Comparison of ENCODE assay signal across 8 mouse cellular contexts in the genomic region with DNA sequence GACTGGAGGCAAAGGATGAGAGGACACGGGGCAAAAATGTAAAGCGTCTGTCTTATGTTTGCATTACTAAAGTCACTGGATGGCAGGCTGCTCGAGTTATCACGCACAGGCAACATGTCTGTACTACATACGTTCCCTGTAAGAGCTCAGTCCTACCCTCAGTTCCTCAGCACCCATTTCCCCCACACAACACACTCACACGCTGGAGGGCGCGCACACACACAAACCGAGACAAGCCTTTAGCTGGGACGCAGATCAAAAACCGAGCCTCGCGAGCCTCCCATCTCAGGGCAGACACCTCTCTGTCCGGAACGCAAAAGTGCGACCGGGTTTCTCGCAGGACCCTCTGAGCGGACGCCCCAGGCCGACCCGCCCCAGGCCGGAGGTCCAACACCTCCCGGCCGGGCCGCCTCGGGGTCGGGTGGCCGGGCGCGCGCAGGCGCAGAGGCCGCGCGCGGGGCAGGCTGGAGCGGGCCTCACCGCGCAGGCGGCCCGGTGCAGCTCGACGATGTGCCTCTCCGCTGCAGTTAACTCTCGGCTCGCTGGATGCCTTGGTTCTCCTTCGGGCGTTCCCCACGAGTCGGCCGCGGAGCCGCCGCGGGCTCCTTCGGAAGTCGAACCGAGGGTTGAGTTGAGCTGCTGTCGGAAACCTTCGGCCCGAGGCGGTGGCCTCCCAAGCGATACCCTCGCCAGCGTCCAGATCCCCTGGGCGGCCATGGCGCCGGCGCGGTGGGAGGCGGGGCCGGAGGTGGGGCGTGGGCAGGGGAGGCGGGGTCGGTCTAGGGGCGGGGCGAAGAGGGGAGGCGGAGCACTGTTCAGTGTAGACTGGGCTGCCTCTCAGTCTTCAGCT. TPM values are rescaled to one million over a fixed set of nuclear protein-coding genes. Genes with fewer than 3 reads are reported as not detected.
A peak's percentile ranks its signal among the peaks of the same experiment; 100 is the strongest.
DNase-seq lines count a peak whose midpoint lies in the region; ATAC-seq and TF ChIP-seq lines count a peak whose summit lies in the region.
"Not testable (repeated sequence)": the region's sequence is repeated elsewhere in the genome, so short reads cannot be mapped to it uniquely, and the experiment has no call there.

A gene (minus strand): TSS at position 752 of the 850 bp plus-strand sequence.

- H3K27me3 ChIP-seq in forebrain, embryonic 11.5 days (ENCODE audit: control insufficient read depth, insufficient read depth, low read length); heart, embryonic 15.5 days; liver, embryonic 14.5 days (ENCODE audit: control insufficient read depth, insufficient read depth, low read length); neural tube, embryonic 11.5 days (ENCODE audit: control insufficient read depth, insufficient read depth, low read length); stomach, embryonic 16.5 days (ENCODE audit: control insufficient read depth, insufficient read depth, low read length): not testable (repeated sequence)

- H3K4me2 ChIP-seq in forebrain, embryonic 11.5 days (ENCODE audit: low read depth, low read length, severe bottlenecking): peak within 1 kb of the TSS; percentile 38
- H3K4me2 ChIP-seq in heart, embryonic 15.5 days: peak within 1 kb of the TSS; percentile 51
- H3K4me2 ChIP-seq in liver, embryonic 14.5 days (ENCODE audit: low read depth): peak within 1 kb of the TSS; percentile 59
- H3K4me2 ChIP-seq in neural tube, embryonic 11.5 days (ENCODE audit: low read depth): peak within 1 kb of the TSS; percentile 20; the same call in 1 of the 2 replicates
- H3K4me2 ChIP-seq in stomach, embryonic 16.5 days (ENCODE audit: low read depth, low read length): peak within 1 kb of the TSS; percentile 19; the same call in 1 of the 2 replicates

- H3K27ac ChIP-seq in forebrain, embryonic 11.5 days (ENCODE audit: low read depth, low read length): peak within 1 kb of the TSS; percentile 53; the same call in 1 of the 2 replicates
- peak within 1 kb of the TSS; percentile 87 for H3K27ac ChIP-seq in heart, embryonic 15.5 days
- not testable (repeated sequence) for H3K27ac ChIP-seq in liver, embryonic 14.5 days
- 0 out of 2 replicates have a peak within 1 kb of the TSS, but pooled peaks have one; percentile 53 for H3K27ac ChIP-seq in neural tube, embryonic 11.5 days (ENCODE audit: low read depth, low read length)
- H3K27ac ChIP-seq in stomach, embryonic 16.5 days (ENCODE audit: low read length): peak within 1 kb of the TSS; percentile 85

- TF ChIP-seq EP300 in liver, embryonic 14.5 days (IDR thresholded peaks at IDR 0.05; ENCODE audit: low read depth): not testable (repeated sequence)

- peak within 1 kb of the TSS; percentile 35 for H3K4me3 ChIP-seq in forebrain, embryonic 11.5 days (ENCODE audit: low read depth, low read length)
- H3K4me3 ChIP-seq in heart, embryonic 15.5 days: peak within 1 kb of the TSS; percentile 58
- H3K4me3 ChIP-seq in liver, embryonic 14.5 days (ENCODE audit: insufficient read depth in 1 of 2, low read depth in 2 of 2, low read length in 2 of 2): peak within 1 kb of the TSS; percentile 54 to 69
- H3K4me3 ChIP-seq in neural tube, embryonic 11.5 days (ENCODE audit: low read depth, low read length): peak within 1 kb of the TSS; percentile 36
- peak within 1 kb of the TSS; percentile 49 for H3K4me3 ChIP-seq in stomach, embryonic 16.5 days (replicated peaks; ENCODE audit: low read length)

- not testable (repeated sequence) for H3K9me3 ChIP-seq in forebrain, embryonic 11.5 days (ENCODE audit: control insufficient read depth, low read length); heart, embryonic 15.5 days (replicated peaks); liver, embryonic 14.5 days (ENCODE audit: control insufficient read depth, low read length); neural tube, embryonic 11.5 days (ENCODE audit: control insufficient read depth, low read length); stomach, embryonic 16.5 days (replicated peaks; ENCODE audit: control insufficient read depth, low read length)

- peak; percentile 100 for ATAC-seq in forebrain, embryonic 11.5 days (replicated peaks; ENCODE audit: low FRiP score)
- ATAC-seq in heart, embryonic 15.5 days (replicated peaks; ENCODE audit: insufficient number of reproducible peaks, insufficient read depth, low FRiP score, low read depth): peak; percentile 99
- peak; percentile 99 for ATAC-seq in liver, embryonic 14.5 days (ENCODE audit: insufficient read depth)
- peak; percentile 99 for ATAC-seq in neural tube, embryonic 11.5 days (ENCODE audit: insufficient read depth, low FRiP score, low TSS enrichment)
- peak; percentile 99 for ATAC-seq in stomach, embryonic 16.5 days (ENCODE audit: insufficient read depth, low FRiP score)

- peak; percentile 89 for DNase-seq in CD4-positive, CD25-positive, alpha-beta regulatory T cell, adult 2 months (ENCODE audit: low read depth, low spot score)
- DNase-seq in c-Kit-negative CD71-positive TER-119-positive erythroid progenitor cells, embryonic 14.5 days (ENCODE audit: low read depth, low spot score): peak; percentile 31
- DNase-seq in forebrain, embryonic 11.5 days (ENCODE audit: low spot score): peak; percentile 96
- peak; percentile 84 to 89 for DNase-seq in kidney, postnatal 25 days
- DNase-seq in liver, embryonic 14.5 days (ENCODE audit: low read depth in 3 of 3, low spot score in 3 of 3): peak; percentile 35 to 54 (median 43)
- DNase-seq in neural tube, embryonic 11.5 days (ENCODE audit: low spot score): peak; percentile 88

- H3K4me1 ChIP-seq in forebrain, embryonic 11.5 days (replicated peaks; ENCODE audit: control insufficient read depth, insufficient read depth, low read length); heart, embryonic 15.5 days (replicated peaks); liver, embryonic 14.5 days (replicated peaks; ENCODE audit: control insufficient read depth in 2 of 2, insufficient read depth in 2 of 2, low read length in 1 of 2); neural tube, embryonic 11.5 days (ENCODE audit: control insufficient read depth, insufficient read depth, low read length); stomach, embryonic 16.5 days (ENCODE audit: control insufficient read depth, insufficient read depth, low read length): not testable (repeated sequence)

- not testable (repeated sequence) for TF ChIP-seq CTCF in liver, embryonic 14.5 days (IDR thresholded peaks at IDR 0.05; ENCODE audit: low read depth)

- peak within 1 kb of the TSS; percentile 47; the same call in 1 of the 2 replicates for H3K9ac ChIP-seq in forebrain, embryonic 11.5 days (ENCODE audit: low read length)
- H3K9ac ChIP-seq in heart, embryonic 15.5 days: peak within 1 kb of the TSS; percentile 56
- H3K9ac ChIP-seq in liver, embryonic 14.5 days (replicated peaks): peak within 1 kb of the TSS; percentile 32; the same call in 1 of the 2 replicates
- peak within 1 kb of the TSS; percentile 44 for H3K9ac ChIP-seq in neural tube, embryonic 11.5 days (ENCODE audit: low read length)
- H3K9ac ChIP-seq in stomach, embryonic 16.5 days (ENCODE audit: low read length): peak within 1 kb of the TSS; percentile 68

- 1% methylated on average over 30 of the region's 79 CpGs for WGBS in forebrain, embryonic 11.5 days
- under 1% methylated on average over 43 of the region's 79 CpGs for WGBS in heart, embryonic 15.5 days
- 0% methylated on average over 38 of the region's 79 CpGs for WGBS in liver, embryonic 14.5 days (ENCODE audit: insufficient replicate concordance)
- WGBS in neural tube, embryonic 11.5 days: 0% methylated on average over 36 of the region's 79 CpGs
- WGBS in stomach, embryonic 16.5 days: under 1% methylated on average over 42 of the region's 79 CpGs

- H3K36me3 ChIP-seq in forebrain, embryonic 11.5 days (ENCODE audit: control insufficient read depth, insufficient read depth, low read length); heart, embryonic 15.5 days; liver, embryonic 14.5 days (replicated peaks; ENCODE audit: control insufficient read depth, insufficient read depth, low read depth); neural tube, embryonic 11.5 days (ENCODE audit: control insufficient read depth, insufficient read depth, low read length); stomach, embryonic 16.5 days (ENCODE audit: control insufficient read depth, insufficient read depth, low read length): not testable (repeated sequence)

RNA-seq across cellular contexts. Expression of the gene that starts here (rescaled TPM):
- 44.3 and 47.7 TPM in 2 replicates for polyA plus RNA-seq in forebrain, embryonic 11.5 days (2014; fragmentation: Nextera tagmentation; extraction: Ambion mirVana)
- 25.5 and 29.1 TPM in 2 replicates for polyA plus RNA-seq in heart, embryonic 15.5 days (2015; fragmentation: Nextera tagmentation; extraction: Ambion mirVana)
- polyA plus RNA-seq in liver, embryonic 14.5 days (2012; rRNA removed): 10.1 and 10.9 TPM in 2 replicates
- polyA plus RNA-seq in liver, embryonic 14.5 days (2014; fragmentation: Nextera tagmentation; extraction: Ambion mirVana): 13.1 and 17.3 TPM in 2 replicates
- 33.9 and 37.4 TPM in 2 replicates for polyA plus RNA-seq in neural tube, embryonic 11.5 days (2014; fragmentation: Nextera tagmentation; extraction: Ambion mirVana)
- 29.9 and 39.6 TPM in 2 replicates for polyA plus RNA-seq in stomach, embryonic 16.5 days (2015; fragmentation: Nextera tagmentation; extraction: Ambion mirVana)

Comparison
In these comparisons a context has a peak if more than half of its experiments do, and no peak if none do; other contexts are left out.
1. DNase-seq: peak in every context shown above with its lines; median percentile 96 in forebrain, embryonic 11.5 days; 89 in CD4-positive, CD25-positive, alpha-beta regulatory T cell, adult 2 months; 88 in neural tube, embryonic 11.5 days; 86 in kidney, postnatal 25 days; 43 in liver, embryonic 14.5 days; 31 in c-Kit-negative CD71-positive TER-119-positive erythroid progenitor cells, embryonic 14.5 days.